Mouse (Mus musculus) cerebellum, adult 11-12 months (tissue): ENCODE measurements around the gene Lingo2.

Source experiments
- DNase-seq: peaks from one replicate; pipeline ENCODE4 v3.0.0; 2022

The Lingo2 gene

GRCm38 (mm10) chr4:36540664-36541360 is 410.7 kb downstream of the Lingo2 start:
- DNase-seq: no peak

- no peak for DNase-seq
Measured at GRCm38 (mm10) chr4:36533895-36534294, 417.7 kb downstream of the Lingo2 start.

- DNase-seq: no peak
Measured at GRCm38 (mm10) chr4:36490255-36490654, 461.3 kb downstream of the Lingo2 start.

GRCm38 (mm10) chr4:36435211-36435610 is 516.3 kb downstream of the Lingo2 start:
- no peak for DNase-seq

- DNase-seq: no peak
Measured at GRCm38 (mm10) chr4:36426192-36426591, 525.4 kb downstream of the Lingo2 start.

- DNase-seq: no peak
Measured at GRCm38 (mm10) chr4:36407350-36407749, 544.2 kb downstream of the Lingo2 start.

- DNase-seq: no peak
Measured at GRCm38 (mm10) chr4:36368925-36369324, 582.6 kb downstream of the Lingo2 start.

GRCm38 (mm10) chr4:36354401-36354800 is 597.1 kb downstream of the Lingo2 start:
- no peak for DNase-seq

GRCm38 (mm10) chr4:36331741-36332140 is 619.8 kb downstream of the Lingo2 start:
- no peak for DNase-seq

GRCm38 (mm10) chr4:36325603-36326002 is 625.9 kb downstream of the Lingo2 start:
- DNase-seq: no peak

GRCm38 (mm10) chr4:36313067-36313466 is 638.5 kb downstream of the Lingo2 start:
- no peak for DNase-seq

GRCm38 (mm10) chr4:36311431-36311830 is 640.1 kb downstream of the Lingo2 start:
- DNase-seq: no peak

GRCm38 (mm10) chr4:36305228-36305627 is 646.3 kb downstream of the Lingo2 start:
- DNase-seq: no peak

GRCm38 (mm10) chr4:36289701-36290053 is 661.9 kb downstream of the Lingo2 start:
- no peak for DNase-seq

GRCm38 (mm10) chr4:36288813-36289700 is 662.5 kb downstream of the Lingo2 start:
- peak; percentile 10 for DNase-seq

- DNase-seq: no peak
Measured at GRCm38 (mm10) chr4:36262436-36263169, 688.9 kb downstream of the Lingo2 start.

- no peak for DNase-seq
Measured at GRCm38 (mm10) chr4:36186231-36186922, 765.2 kb downstream of the Lingo2 start.

- no peak for DNase-seq
Measured at GRCm38 (mm10) chr4:36183643-36184042, 767.9 kb downstream of the Lingo2 start.

- DNase-seq: no peak
Measured at GRCm38 (mm10) chr4:36170099-36170498, 781.4 kb downstream of the Lingo2 start.

GRCm38 (mm10) chr4:36131341-36131740 is 820.2 kb downstream of the Lingo2 start:
- DNase-seq: no peak

GRCm38 (mm10) chr4:36095482-36095881 is 856.1 kb downstream of the Lingo2 start:
- no peak for DNase-seq

GRCm38 (mm10) chr4:36081095-36081852 is 870.3 kb downstream of the Lingo2 start:
- DNase-seq: no peak
